Mouse (Mus musculus): ENCODE data around the gene Magea3. TPM values are rescaled to one million over a fixed set of nuclear protein-coding genes. Genes with fewer than 3 reads are reported as not detected.
"Not testable (repeated sequence)": the region's sequence is repeated elsewhere in the genome, so short reads cannot be mapped to it uniquely, and the experiment has no call there.

Gene Magea3
- total RNA-seq (2015; ENCODE audit: low replicate concordance) (not detected in 2 replicates), total RNA-seq (2017; ENCODE audit: low replicate concordance) (not detected in 2 replicates)

DNA sequence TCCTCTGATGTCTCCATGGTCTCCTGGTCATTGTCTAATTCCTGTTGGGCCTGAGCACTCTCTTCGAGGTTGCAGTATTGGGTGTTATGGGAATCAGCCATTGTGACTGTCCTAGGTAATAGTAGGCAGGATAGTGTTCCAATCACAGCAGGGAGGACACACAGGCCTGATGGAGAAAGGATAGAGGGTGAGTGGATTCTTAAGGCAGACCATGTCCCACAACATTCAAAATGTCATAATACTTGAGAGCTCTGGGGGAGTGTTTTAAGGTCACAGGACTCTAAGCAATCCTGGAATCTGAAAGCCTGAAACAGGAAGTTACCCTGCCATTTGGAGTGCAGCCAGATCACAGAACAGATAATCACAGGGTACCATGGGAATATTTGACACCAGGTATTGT, at the start of gene Magea3:
Magea3 (minus strand) TSS at position 101 of the 400 bp plus-strand sequence.
- ATAC-seq (replicated peaks; ENCODE audit: low FRiP score, poor library complexity, severe bottlenecking) = not testable (repeated sequence)

DNA sequence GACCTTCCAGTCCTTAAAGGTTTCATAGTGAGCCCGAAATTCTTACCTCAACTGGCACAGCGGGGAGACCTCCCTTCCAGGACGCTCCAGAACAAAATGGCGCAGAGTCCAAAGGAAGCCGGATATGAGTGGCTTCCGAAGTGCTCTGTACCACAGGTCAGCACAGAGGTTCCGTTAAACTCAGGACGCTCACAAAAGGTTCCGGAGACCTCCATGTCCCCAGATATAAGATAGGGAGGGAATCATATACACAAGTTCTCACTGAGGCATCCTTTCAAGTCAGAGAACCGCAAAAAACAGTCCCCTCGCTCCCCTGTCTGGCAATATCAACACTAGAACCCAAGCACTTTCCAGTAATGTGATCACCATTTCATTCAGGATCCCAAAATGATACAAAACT, 46.4 kb upstream of the Magea3 start, which contains the start of gene Magea8:
Magea8 (minus strand) TSS at position 101 of the 400 bp plus-strand sequence.
- not testable (repeated sequence) for ATAC-seq (replicated peaks; ENCODE audit: low FRiP score, poor library complexity, severe bottlenecking)

DNA sequence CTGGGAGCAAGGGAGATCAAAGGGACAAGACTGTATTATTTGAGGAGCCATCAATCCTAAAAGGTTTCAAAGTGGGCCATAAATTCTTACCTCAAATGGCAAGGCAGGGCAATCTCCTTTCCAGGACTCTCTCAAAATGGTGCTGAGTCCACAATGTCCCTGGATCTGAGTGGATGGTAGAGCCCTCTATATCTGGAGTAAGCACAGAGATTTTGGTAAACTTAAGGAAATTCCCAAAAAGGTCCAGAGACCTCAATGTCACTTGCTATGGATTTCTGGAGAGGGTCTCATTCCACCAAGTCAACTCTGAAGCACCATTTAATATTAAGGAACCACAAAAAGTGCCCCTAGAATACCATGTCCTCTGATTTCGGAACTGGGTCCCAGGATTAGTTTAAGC, 13.4 kb downstream of the Magea3 start, which contains the start of gene Magea6:
Magea6 (minus strand) TSS at position 101 of the 400 bp plus-strand sequence.
- ATAC-seq (replicated peaks; ENCODE audit: low FRiP score, poor library complexity, severe bottlenecking) = not testable (repeated sequence)

Other genes with a start within 250 kb of the Magea3 start
- not detected in 2 replicates for gene Cldn34b1, start 59.2 kb downstream of the Magea3 start, total RNA-seq (2015; ENCODE audit: low replicate concordance)
- gene Cldn34b1, start 59.2 kb downstream of the Magea3 start, total RNA-seq (2017; ENCODE audit: low replicate concordance) = not detected in 2 replicates
- not detected in 2 replicates for gene Magea6, start 13.5 kb downstream of the Magea3 start, total RNA-seq (2015; ENCODE audit: low replicate concordance)
- not detected in 2 replicates for gene Magea6, start 13.5 kb downstream of the Magea3 start, total RNA-seq (2017; ENCODE audit: low replicate concordance)
- not detected in 2 replicates for gene Magea8, start 46.3 kb upstream of the Magea3 start, total RNA-seq (2015; ENCODE audit: low replicate concordance)
- gene Magea8, start 46.3 kb upstream of the Magea3 start, total RNA-seq (2017; ENCODE audit: low replicate concordance) = not detected in 2 replicates
- gene Magea5, start 113.6 kb upstream of the Magea3 start, total RNA-seq (2015; ENCODE audit: low replicate concordance) = not detected in 2 replicates
- gene Magea5, start 113.6 kb upstream of the Magea3 start, total RNA-seq (2017; ENCODE audit: low replicate concordance) = not detected in 2 replicates
- gene Magea1, start 140.3 kb upstream of the Magea3 start, total RNA-seq (2015; ENCODE audit: low replicate concordance) = not detected in 2 replicates
- not detected in 2 replicates for gene Magea1, start 140.3 kb upstream of the Magea3 start, total RNA-seq (2017; ENCODE audit: low replicate concordance)
- not detected in 2 replicates for gene Magea2, start 144.2 kb upstream of the Magea3 start, total RNA-seq (2015; ENCODE audit: low replicate concordance)
- gene Magea2, start 144.2 kb upstream of the Magea3 start, total RNA-seq (2017; ENCODE audit: low replicate concordance) = not detected in 2 replicates
- gene Cldn34b2, start 178.9 kb upstream of the Magea3 start, total RNA-seq (2015; ENCODE audit: low replicate concordance) = not detected in 2 replicates
- not detected in 2 replicates for gene Cldn34b2, start 178.9 kb upstream of the Magea3 start, total RNA-seq (2017; ENCODE audit: low replicate concordance)